Mouse (Mus musculus): ENCODE results near the gene Ccm2.

Gene Ccm2

GRCm38 (mm10) chr11:6603887-6604603 lies 57.4 kb downstream of the Ccm2 start:
- DNase-seq (ENCODE audit: low spot score) = no peak

GRCm38 (mm10) chr11:6604604-6604936 lies 57.9 kb downstream of the Ccm2 start:
- DNase-seq (ENCODE audit: low spot score) = no peak

GRCm38 (mm10) chr11:6605021-6605481 lies 58.4 kb downstream of the Ccm2 start:
- no peak for DNase-seq (ENCODE audit: low spot score)

GRCm38 (mm10) chr11:6605491-6606399 lies 59.1 kb downstream of the Ccm2 start, which contains the start of gene Nacad:
Gene Nacad, minus strand, starts transcription at chr11:6606053.
- no peak for DNase-seq (ENCODE audit: low spot score)

DNA sequence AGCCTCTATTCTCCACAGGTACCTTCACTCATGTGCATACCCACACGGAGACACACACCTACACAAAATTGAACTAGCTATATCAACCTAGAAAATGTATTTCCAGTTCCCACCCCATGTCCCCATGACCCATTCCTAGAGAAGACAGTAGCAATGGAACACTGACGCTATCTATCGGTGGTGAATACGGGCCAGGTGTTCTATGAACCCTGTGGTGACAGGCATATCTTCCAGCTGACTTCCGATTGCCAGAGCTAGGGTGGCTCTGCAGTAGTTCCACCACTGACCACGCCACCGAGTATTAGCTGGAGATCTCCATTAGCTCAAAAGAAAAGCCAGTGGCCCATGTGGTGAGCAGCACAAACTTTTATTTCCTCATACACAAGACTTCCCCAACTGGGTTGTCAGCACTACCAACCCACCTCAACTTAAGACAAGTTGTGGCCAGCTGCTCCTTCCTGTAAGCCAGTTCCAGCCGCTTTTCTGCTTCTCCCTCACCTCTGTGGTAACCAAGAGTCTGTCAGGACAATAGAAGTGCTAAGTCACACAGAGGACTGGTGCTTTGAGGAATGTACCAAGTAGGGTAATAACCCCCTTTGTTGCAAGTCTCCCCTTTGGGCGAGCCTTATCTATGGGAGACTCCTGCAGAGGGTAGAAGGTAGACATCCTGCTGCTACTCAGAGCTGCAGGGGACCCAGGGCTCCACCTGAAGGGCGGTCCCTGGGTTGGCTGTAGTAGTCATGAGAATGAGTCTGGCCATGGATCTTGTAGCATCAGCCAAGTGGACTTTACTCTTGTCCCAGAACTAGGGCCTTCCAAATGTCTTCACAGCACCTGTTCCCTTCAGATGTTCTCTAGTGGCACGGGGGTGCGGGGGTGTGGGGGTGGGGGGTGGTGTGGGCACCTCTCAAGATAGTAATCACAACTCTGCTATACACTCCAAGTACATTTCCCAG lies 68.8 kb downstream of the Ccm2 start:
- DNase-seq (ENCODE audit: low spot score) = no peak

- DNase-seq (ENCODE audit: low spot score) = no peak
Observed at GRCm38 (mm10) chr11:6623704-6624103, 77.0 kb downstream of the Ccm2 start.

DNA sequence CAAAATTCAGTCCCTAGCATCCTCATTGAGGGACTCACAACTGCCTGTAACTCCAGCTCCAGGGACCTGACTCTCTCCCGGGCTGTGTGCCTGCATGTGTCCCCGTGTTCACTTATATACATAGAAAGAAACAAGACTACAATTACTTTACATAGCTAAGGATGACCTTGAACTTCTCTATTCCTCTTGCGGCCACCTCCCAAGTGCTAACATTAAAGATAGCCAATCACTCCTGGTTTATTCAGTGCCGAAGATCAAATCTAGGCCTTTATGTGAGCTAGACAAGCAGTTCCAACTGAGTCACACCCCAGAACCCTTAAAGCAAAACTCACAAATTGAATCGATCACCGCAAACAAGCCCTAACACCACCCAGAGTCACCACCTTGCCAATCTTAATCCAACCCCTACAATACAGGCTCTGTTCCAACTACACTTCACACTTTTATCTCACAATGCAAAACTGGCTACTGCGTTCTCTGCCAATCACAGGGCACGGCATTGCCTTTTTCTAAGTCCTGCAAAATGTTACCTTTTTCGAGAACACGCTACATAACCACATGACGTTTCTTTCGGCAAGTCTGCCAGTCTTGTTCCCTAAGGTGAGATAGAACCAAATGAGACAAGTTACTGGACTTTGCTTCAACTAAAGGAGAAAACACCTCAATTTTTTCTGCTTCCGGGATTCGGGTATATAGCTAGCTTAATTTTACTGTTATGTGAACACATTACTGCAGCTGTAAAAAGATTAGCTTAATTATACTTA lies 78.1 kb downstream of the Ccm2 start:
- DNase-seq (ENCODE audit: low spot score) = no peak

DNA sequence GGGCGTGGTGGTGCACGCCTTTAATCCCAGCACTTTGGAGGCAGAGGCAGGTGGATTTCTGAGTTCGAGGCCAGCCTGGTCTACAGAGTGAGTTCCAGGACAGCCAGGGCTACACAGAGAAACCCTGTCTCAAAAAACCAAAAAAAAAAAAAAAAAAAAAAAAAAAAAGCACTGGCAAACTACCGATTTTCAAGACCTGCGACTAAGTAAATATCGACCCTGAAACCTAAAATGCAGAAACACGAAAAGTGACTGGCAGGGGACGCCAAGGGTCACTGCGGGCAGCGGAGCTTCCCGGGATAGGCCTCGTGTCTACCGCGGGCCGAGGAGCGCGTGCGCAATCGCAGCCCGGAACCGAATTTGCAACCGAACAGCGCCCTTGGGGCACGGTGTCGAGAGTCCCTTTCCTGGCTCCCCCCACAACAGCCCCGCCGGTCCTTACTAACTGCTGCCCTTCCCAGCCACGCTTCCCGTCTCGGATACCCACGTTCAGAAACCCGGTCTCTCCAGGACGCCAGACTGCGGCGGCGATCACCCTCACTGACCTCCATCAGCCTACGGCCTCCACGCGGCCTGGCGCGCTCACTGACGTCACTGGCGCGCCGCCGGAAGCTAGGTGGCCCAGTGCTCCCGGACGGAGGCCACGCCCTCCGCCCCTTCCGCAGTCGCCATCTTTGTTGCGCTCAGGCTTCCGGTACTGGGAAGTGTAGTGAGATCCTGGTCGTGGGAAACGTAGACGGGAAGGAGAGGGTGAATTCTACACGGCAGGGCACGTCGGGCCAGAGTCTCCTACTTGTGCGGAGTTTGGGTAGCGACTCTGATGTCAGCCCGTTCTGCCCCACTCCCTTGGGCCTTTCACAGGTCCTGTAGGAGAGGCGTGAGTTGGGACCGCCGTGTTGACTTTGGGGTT lies 79.0 kb downstream of the Ccm2 start, which contains the start of gene Tbrg4:
Gene Tbrg4 (minus strand): TSS at position 590 of the 910 bp plus-strand sequence.
- peak; percentile 93 for DNase-seq (ENCODE audit: low spot score)

- no peak for DNase-seq (ENCODE audit: low spot score)
Observed at GRCm38 (mm10) chr11:6626388-6626772, 79.7 kb downstream of the Ccm2 start.

DNA sequence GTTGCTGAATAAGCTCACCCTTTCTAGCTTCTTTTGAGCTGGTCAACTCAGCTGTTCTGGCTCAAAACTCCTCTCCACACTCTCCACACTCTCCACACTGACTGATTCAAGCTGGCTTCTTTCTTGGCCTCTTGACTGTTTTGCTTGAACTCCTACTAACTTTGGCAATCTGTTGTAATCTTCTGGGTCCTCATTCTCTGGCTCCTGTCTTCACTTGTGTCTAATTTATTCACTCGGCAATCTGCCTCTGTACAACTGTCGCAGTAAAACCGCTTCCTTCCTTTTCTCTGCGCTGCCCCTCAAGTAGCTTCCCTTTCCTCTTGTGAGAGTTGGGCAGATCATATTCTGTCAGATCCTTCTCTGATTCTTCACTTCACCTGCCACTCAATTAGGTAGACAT lies 81.0 kb downstream of the Ccm2 start:
- no peak for DNase-seq (ENCODE audit: low spot score)

DNA sequence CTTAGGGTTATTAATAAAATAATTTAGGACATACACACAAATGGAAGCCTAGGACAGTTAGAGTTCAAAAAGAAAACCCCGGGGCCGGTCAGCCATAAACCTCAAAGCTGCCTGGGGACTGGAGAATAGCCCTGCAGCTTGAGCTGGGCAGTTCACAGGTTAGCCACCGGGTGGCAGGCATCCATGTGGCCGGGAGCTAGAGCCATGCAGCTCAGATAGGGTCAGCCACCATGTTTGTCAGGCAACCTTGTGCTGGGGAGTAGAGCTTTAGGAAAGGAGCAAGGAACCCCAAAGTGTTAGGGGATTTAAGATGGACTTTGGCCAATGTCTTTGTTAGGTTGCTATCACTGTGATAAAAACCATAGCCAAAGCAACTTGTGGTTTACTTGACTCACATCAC lies 81.9 kb downstream of the Ccm2 start:
- DNase-seq (ENCODE audit: low spot score) = peak; percentile 58

GRCm38 (mm10) chr11:6629655-6630054 lies 83.0 kb downstream of the Ccm2 start:
- DNase-seq (ENCODE audit: low spot score) = no peak

GRCm38 (mm10) chr11:6636150-6636549 lies 89.5 kb downstream of the Ccm2 start:
- DNase-seq (ENCODE audit: low spot score) = no peak

GRCm38 (mm10) chr11:6638537-6638936 lies 91.8 kb downstream of the Ccm2 start, which contains the start of gene Wap:
Gene Wap, minus strand, starts transcription at chr11:6638637.
- DNase-seq (ENCODE audit: low spot score) = no peak

DNA sequence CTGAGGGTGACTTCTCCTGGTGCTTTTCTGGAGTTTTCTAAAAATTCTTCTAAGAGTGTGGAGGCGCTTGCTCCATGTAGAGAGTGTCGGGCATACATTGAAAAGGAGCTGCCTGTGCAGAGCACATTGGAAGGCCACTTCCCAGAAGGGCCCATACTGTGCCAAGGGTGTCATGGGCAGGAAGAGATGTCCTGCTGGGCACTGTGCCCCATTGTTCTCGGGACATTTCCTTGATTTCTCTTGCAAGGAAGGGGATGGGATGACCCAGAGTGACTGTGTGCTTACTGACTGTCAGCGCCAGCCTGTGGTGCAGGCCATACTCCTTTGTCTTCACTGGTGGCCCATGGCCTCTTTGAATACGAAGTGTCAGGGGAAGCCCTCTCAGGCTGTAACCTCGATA lies 92.4 kb downstream of the Ccm2 start:
- no peak for DNase-seq (ENCODE audit: low spot score)

- no peak for DNase-seq (ENCODE audit: low spot score)
Observed at GRCm38 (mm10) chr11:6644566-6644965, 97.9 kb downstream of the Ccm2 start.
